Comparison of ENCODE assay signal across 8 mouse cellular contexts in genomic region chr2:166031120-166031929, GRCm38 (mm10). TPM values are rescaled to one million over a fixed set of nuclear protein-coding genes. Genes with fewer than 3 reads are reported as not detected.
A peak's percentile ranks its signal among the peaks of the same experiment; 100 is the strongest.
DNase-seq lines count a peak whose midpoint lies in the region; ATAC-seq and TF ChIP-seq lines count a peak whose summit lies in the region.

No protein-coding gene starts in this region.

- H3K9me3 ChIP-seq in lung, embryonic 15.5 days, result no peaks in the 10 kb centered on the region

- peak overlapping the region; percentile 51 for H3K4me2 ChIP-seq in lung, embryonic 15.5 days

- no peak for DNase-seq in layer of hippocampus, adult 2 months (ENCODE audit: low spot score in 2 of 2)
- no peak for DNase-seq in layer of hippocampus, adult 9-11 months
- peak; percentile 86 for DNase-seq in embryo, embryonic 9.5 days (ENCODE audit: extremely low spot score)
- DNase-seq in heart, adult 9 months (ENCODE audit: low spot score in 2 of 2), result peak; percentile 77 to 92
- DNase-seq in kidney, adult 8-10 months, result peak; percentile 65 to 85

- 9% methylated on average over 7 of the region's 7 CpGs for WGBS in lung, embryonic 15.5 days

- peaks cover 41% of the 10 kb centered on the region for H3K4me1 ChIP-seq in lung, embryonic 15.5 days

- peak overlapping the region; percentile 35 for H3K4me3 ChIP-seq in layer of hippocampus, adult 2 months
- peak overlapping the region; percentile 14 for H3K4me3 ChIP-seq in lung, embryonic 15.5 days

- no peak overlapping the region for H3K9ac ChIP-seq in lung, embryonic 15.5 days

- peak overlapping the region; percentile 68 for H3K27ac ChIP-seq in layer of hippocampus, adult 2 months
- H3K27ac ChIP-seq in lung, embryonic 15.5 days, result peak overlapping the region; percentile 91

- peak; percentile 92 for ATAC-seq in lung, embryonic 15.5 days (ENCODE audit: borderline replicate concordance, extremely low read depth, low FRiP score, low TSS enrichment)
- peak; percentile 21; the same call in 1 of the 2 replicates for ATAC-seq in neutrophil, adult 5-6 weeks (ENCODE audit: extremely low read depth, insufficient number of reproducible peaks, low FRiP score, poor library complexity, severe bottlenecking)
- ATAC-seq in cerebellum, adult (ENCODE audit: insufficient number of reproducible peaks, low FRiP score, low TSS enrichment), result no peak

- no peaks in the 10 kb centered on the region for H3K27me3 ChIP-seq in lung, embryonic 15.5 days

- no peaks in the 10 kb centered on the region for H3K36me3 ChIP-seq in lung, embryonic 15.5 days

- no peak for TF ChIP-seq CTCF in layer of hippocampus, adult 2 months (conservative IDR thresholded peaks at IDR 0.05)

RNA-seq across cellular contexts. Expression of gene Ncoa3, which starts 38.9 kb away (rescaled TPM):
- total RNA-seq in layer of hippocampus, adult 2 months (2021), result 10 to 100 TPM; 27.8 to 37.7 TPM
- 11.1 and 13.7 TPM in 2 replicates for polyA plus RNA-seq in lung, embryonic 15.5 days (2015; fragmentation: Nextera tagmentation; extraction: Ambion mirVana)
- total RNA-seq in neutrophil, adult 5-6 weeks (2017), result 148 and 164 TPM in 2 replicates

Comparison
In these comparisons a context has a peak if more than half of its experiments do, and no peak if none do; other contexts are left out.
1. DNase-seq: peak in embryo, embryonic 9.5 days (single experiment), heart, adult 9 months (2 of 2) and kidney, adult 8-10 months (2 of 2); none in layer of hippocampus, adult 2 months (0 of 2) and layer of hippocampus, adult 9-11 months (single experiment).